Mouse (Mus musculus) CD4-positive helper T cell, adult 2 months (primary cell): ENCODE results near the gene Scamp3.

ENCODE experiments used
- DNase-seq: peaks from one replicate; pipeline ENCODE4 v3.0.0-alpha.2; 2012; ENCODE audit warnings: low read depth, missing footprints, low spot score

Scamp3 gene

GRCm38 (mm10) chr3:89226361-89226760 lies 49.1 kb downstream of the Scamp3 start:
- no peak for DNase-seq

- DNase-seq, result no peak
These were observed 49.6 kb downstream of the Scamp3 start, which contains the start of gene Mtx1 for GRCm38 (mm10) chr3:89226900-89227299. Gene Mtx1, minus strand, starts transcription at chr3:89227088.

GRCm38 (mm10) chr3:89227307-89228179 lies 50.3 kb downstream of the Scamp3 start:
- peak; percentile 90 for DNase-seq

GRCm38 (mm10) chr3:89228180-89228549 lies 50.9 kb downstream of the Scamp3 start:
- DNase-seq, result peak; percentile 86

- DNase-seq, result peak; percentile 22
These were observed 51.6 kb downstream of the Scamp3 start, which contains the start of gene Muc1 for GRCm38 (mm10) chr3:89228836-89229235. Gene Muc1, plus strand, starts transcription at chr3:89229057.

- DNase-seq, result no peak
These were observed 52.0 kb downstream of the Scamp3 start for GRCm38 (mm10) chr3:89229276-89229675.

GRCm38 (mm10) chr3:89230561-89230960 lies 53.3 kb downstream of the Scamp3 start:
- no peak for DNase-seq

- DNase-seq, result peak; percentile 61
These were observed 54.1 kb downstream of the Scamp3 start for GRCm38 (mm10) chr3:89231345-89231744.

GRCm38 (mm10) chr3:89231772-89232275 lies 54.6 kb downstream of the Scamp3 start:
- DNase-seq, result no peak
